Mouse (Mus musculus) megakaryocyte, embryonic 14.5 days (primary cell): ENCODE results near the gene Ppp1r36. TPM values are rescaled to one million over a fixed set of nuclear protein-coding genes. Genes with fewer than 3 reads are reported as not detected.
"Not testable (repeated sequence)": the region's sequence is repeated elsewhere in the genome, so short reads cannot be mapped to it uniquely, and the experiment has no call there.

Experiments used
- H3K27me3 ChIP-seq: replicated peaks from 2 replicates; pipeline ENCODE3; 2012; ENCODE audit warnings: inconsistent platforms
- H3K36me3 ChIP-seq: replicated peaks from 2 replicates; pipeline ENCODE3; 2012; ENCODE audit warnings: low read length, inconsistent platforms, mixed read lengths
- H3K4me1 ChIP-seq: 2 replicates; pipeline ENCODE4 v1.6.1; 2012; ENCODE audit warnings: inconsistent platforms
- H3K4me3 ChIP-seq: replicated peaks from 2 replicates; pipeline ENCODE3; 2012; ENCODE audit warnings: moderate library complexity, mild to moderate bottlenecking, inconsistent platforms
- H3K9me3 ChIP-seq: 2 replicates; pipeline ENCODE4 v1.6.1; 2012; ENCODE audit warnings: inconsistent platforms
- FLI1 ChIP-seq: IDR thresholded peaks from 2 replicates; pipeline ENCODE4 v1.6.1; 2012; ENCODE audit warnings: low read length, inconsistent platforms, mixed read lengths
- GATA1 ChIP-seq: IDR thresholded peaks from 3 replicates; pipeline ENCODE4 v1.6.1; 2012; ENCODE audit warnings: mixed read lengths, low read length, inconsistent platforms, borderline replicate concordance
- polyA plus RNA-seq: library from polyadenylated mRNA; stranded (reverse); fragments of >175 nt; gene quantifications from 2 replicates; pipeline ENCODE4 v1.2.3, GENCODE M21; 2012; ENCODE audit warnings: low replicate concordance; ENCODE audit not compliant: insufficient read depth

Ppp1r36 gene
- polyA plus RNA-seq, 1 experiment = not detected

DNA sequence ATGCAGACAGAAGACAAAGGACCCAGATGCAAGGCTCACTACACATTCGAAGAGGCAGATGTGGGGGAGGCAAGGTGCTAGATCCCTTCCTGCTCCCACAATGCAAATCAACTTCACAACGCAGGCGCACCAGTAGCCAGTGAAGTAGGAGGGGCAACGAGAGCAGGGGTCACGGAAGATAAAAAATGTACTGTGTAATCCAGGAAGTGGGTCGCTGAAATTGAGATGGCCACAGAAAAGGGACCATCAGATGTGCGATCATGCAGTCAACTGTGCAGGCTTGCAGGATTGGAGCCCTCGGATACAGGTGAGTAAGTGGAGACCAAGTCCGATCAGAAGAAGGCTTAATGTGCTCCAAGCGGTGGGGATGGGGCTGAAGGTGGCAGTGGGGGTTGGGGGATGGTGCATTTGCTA is 27.0 kb downstream of the Ppp1r36 start:
- no peak overlapping the region for H3K4me3 ChIP-seq
- H3K9me3 ChIP-seq = no peaks in the 10 kb centered on the region
- TF ChIP-seq FLI1 = no peak
- no peak for TF ChIP-seq GATA1
- H3K27me3 ChIP-seq = peaks cover 15% of the 10 kb centered on the region
- H3K4me1 ChIP-seq = peaks cover 12% of the 10 kb centered on the region
- no peaks in the 10 kb centered on the region for H3K36me3 ChIP-seq

DNA sequence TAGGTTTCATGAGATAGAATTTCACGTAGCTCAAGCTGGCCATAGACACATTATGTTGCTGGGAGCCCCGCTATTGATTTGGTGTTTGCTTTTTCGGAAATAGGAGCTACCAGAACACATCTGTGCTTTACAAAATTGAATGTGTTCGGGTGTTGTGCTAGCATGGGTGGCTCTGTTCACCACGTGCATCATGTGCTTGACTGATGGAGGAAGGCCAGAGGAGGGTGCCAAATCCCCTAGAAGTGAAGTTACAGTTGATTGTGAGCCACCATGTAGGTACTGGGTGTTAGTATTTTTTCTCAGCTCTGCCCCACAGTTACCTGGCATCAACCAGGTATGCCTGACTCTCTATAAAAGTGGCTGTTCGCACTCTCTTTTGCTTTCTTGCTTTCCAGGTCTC is 27.5 kb downstream of the Ppp1r36 start:
- H3K9me3 ChIP-seq = no peaks in the 10 kb centered on the region
- peaks cover 12% of the 10 kb centered on the region for H3K4me1 ChIP-seq
- peaks cover 15% of the 10 kb centered on the region for H3K27me3 ChIP-seq
- no peaks in the 10 kb centered on the region for H3K36me3 ChIP-seq
- no peak for TF ChIP-seq GATA1
- no peak overlapping the region for H3K4me3 ChIP-seq

DNA sequence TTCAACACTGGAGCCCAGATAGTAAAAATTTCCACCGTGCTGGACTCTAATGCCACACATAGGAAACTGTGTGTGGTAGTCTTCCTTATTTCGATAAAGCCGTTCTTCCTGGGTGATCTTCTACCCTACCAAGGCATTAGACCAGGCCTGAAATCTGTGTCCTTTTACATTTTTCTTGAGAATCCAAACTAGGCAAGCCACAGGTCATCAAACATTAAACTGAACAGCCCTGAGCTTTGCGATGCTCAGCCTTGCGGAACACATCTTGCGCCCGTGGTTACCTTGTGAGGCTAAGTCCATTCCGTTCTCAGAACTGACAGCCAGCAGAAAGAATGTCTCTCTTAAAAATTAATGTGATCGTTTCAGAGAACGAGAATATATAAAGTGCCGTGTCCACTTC is 28.9 kb downstream of the Ppp1r36 start:
- peaks cover 17% of the 10 kb centered on the region for H3K27me3 ChIP-seq
- no peak overlapping the region for H3K4me3 ChIP-seq
- peaks cover 12% of the 10 kb centered on the region for H3K4me1 ChIP-seq
- H3K9me3 ChIP-seq = no peaks in the 10 kb centered on the region
- no peaks in the 10 kb centered on the region for H3K36me3 ChIP-seq
- TF ChIP-seq GATA1 (no peak), FLI1 (no peak)

DNA sequence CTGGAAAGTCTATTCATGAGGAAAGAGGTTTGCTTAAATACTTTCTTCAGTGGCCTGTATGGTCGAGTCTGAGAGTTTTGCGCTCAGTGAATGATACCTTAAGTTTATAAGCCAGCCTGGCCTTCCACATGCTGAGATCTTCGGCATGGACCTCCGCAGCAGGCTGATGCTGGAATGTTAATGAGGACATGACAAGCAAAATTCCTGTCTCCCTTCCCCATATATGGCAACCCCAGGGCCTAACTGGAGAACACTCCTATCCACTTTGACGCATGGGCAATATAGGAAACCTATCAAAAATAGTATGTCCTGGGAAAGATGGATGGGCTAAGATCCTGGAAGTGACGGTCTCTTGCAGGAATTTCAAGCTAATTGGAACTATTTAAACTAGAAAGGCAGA is 30.8 kb downstream of the Ppp1r36 start:
- H3K4me3 ChIP-seq = no peak overlapping the region
- H3K9me3 ChIP-seq = no peaks in the 10 kb centered on the region
- H3K36me3 ChIP-seq = no peaks in the 10 kb centered on the region
- peaks cover 9% of the 10 kb centered on the region for H3K4me1 ChIP-seq
- TF ChIP-seq FLI1 = no peak
- no peak for TF ChIP-seq GATA1
- H3K27me3 ChIP-seq = peaks cover 17% of the 10 kb centered on the region

DNA sequence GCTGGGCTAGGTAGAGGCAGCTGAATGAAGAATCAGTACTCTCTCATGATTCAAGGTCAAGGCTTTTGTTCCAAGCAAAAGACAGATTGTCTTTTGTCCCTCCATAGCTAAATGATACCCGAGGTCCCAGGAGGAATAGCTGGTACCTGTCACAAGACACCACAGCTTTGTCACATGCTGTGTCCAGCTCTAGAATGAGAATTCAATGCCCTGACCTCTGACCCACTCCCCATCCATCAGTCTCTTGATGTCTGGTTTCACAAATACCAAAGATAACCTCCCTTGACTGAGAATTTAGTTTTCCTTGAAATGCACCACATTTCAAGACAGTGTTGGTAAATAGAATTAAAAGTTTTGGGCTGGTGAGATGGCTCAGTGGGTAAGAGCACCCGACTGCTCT is 34.9 kb downstream of the Ppp1r36 start:
- H3K4me1 ChIP-seq = peaks cover under 1% of the 10 kb centered on the region; the same call in 1 of the 2 replicates
- peaks cover 11% of the 10 kb centered on the region for H3K27me3 ChIP-seq
- H3K9me3 ChIP-seq = no peaks in the 10 kb centered on the region
- no peak for TF ChIP-seq GATA1
- H3K4me3 ChIP-seq = no peak overlapping the region
- no peaks in the 10 kb centered on the region for H3K36me3 ChIP-seq

DNA sequence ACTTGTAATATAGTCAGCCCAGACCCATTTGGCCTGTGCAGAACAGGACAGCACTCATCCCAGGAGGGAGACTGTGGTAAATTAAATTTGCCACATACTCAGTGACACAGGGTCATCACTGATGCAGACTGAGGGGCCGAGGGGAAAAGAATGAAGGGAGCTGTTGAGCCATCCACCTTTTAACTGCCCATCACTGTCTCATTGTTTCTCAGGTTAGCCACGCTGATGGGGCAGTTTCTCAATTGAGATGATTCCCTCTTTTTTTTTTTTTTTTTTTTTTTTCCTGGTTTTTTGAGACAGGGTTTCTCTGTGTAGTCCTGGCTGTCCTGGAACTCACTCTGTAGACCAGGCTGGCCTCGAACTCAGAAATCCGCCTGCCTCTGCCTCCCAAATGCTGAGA is 41.1 kb downstream of the Ppp1r36 start:
- H3K4me1 ChIP-seq = peaks cover 11% of the 10 kb centered on the region
- not testable (repeated sequence) for H3K9me3 ChIP-seq, H3K4me3 ChIP-seq, H3K36me3 ChIP-seq
- H3K27me3 ChIP-seq = peaks cover 20% of the 10 kb centered on the region

DNA sequence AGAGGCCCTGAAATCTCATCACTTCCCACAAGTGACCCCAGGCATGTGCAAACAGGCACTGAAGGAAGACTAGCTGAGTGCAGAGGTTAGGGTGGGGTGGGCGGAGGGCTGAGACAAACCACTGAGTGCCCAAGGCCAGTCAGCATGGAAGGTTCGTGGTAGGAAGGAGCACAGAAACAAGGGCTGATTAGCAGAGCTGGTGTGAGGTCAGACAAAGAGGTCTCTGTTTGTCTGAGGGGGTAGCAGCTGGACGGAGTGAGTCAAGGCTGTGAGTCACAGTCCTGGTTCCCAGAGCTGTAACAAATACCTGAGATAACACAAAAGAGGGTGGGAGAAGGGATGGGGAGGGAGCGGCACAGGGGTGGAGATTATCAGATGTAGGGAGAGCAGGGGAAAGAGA is 41.7 kb downstream of the Ppp1r36 start:
- no peak overlapping the region for H3K4me3 ChIP-seq
- peaks cover 21% of the 10 kb centered on the region for H3K27me3 ChIP-seq
- peaks cover 16% of the 10 kb centered on the region for H3K4me1 ChIP-seq
- peaks cover 3% of the 10 kb centered on the region; the same call in 1 of the 2 replicates for H3K9me3 ChIP-seq
- H3K36me3 ChIP-seq = no peaks in the 10 kb centered on the region
- TF ChIP-seq FLI1 = no peak
- no peak for TF ChIP-seq GATA1

DNA sequence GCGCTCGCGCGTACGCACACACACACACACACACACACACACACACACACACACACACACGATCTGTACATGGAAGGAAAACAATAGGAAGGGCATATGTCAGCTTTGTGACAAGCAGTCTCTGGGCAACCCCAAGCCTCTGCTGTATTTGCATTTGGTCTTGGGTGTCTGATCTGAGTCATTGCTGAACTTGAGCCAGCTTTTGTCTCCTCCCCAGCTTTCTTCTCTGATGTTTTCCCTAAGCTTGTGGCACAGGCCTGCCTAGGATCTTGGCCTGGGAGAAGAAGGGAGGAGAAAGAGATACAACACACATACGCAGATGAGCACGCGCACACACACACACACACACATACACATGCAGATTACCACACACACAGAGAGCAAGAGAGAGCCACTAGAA is 46.1 kb downstream of the Ppp1r36 start:
- Histone ChIP-seq H3K4me3 (no peak overlapping the region), H3K36me3 (no peaks in the 10 kb centered on the region), H3K27me3 (peaks cover 27% of the 10 kb centered on the region), H3K4me1 (peaks cover 20% of the 10 kb centered on the region), H3K9me3 (peaks cover 3% of the 10 kb centered on the region; the same call in 1 of the 2 replicates)
- no peak for TF ChIP-seq FLI1
- no peak for TF ChIP-seq GATA1

DNA sequence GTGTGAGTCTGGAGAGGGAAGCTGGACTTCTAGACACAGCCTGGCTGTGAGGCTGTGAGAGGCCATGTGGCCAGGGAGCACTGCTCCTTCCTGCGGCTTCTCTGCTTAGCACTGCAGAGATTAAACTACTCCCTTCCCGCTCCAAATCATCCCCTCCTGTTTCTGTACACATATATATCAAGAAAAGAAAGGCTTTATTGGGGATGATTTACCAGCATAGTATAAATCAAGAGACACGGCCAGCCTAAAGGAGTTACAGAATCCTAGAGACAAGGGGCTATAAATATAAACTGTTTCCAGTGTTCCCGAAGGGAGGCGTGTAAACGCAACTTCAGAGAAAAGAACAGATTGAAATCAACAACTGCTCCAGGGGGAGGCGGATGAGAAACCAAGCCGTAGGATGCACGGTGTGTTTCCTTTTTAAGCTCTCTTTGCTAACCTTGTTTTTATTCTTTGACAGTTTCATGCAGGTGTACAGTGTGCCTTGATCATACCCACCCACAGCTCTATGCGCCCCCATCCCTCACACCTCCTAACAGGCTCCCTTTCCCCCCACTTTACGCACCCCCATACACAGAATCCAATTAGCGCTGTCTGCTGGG is 47.4 kb downstream of the Ppp1r36 start:
- TF ChIP-seq FLI1 (no peak), GATA1 (no peak)
- peaks cover 3% of the 10 kb centered on the region; the same call in 1 of the 2 replicates for H3K9me3 ChIP-seq
- no peak overlapping the region for H3K4me3 ChIP-seq

DNA sequence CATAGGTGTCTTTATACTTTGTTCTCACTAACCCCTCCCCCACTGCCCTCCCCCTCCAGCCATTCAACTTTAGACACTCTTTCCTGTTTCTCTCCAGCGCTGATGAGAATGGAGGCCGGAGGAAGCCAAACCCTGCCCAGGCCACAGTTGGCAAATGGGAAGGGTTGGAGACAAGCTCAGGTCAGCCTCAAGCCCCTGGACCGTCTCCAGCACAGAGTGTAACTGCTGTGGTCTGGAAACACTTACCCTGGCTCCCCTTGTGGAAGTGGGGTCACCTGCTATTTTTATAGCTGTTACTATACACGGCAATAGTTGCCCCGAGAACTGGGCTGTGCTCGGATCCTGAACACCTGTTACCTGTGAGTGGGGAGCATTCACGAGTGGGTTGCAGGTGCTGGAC is 49.3 kb downstream of the Ppp1r36 start:
- Histone ChIP-seq H3K27me3 (peaks cover 37% of the 10 kb centered on the region), H3K4me3 (no peak overlapping the region), H3K4me1 (peaks cover 17% of the 10 kb centered on the region), H3K9me3 (peaks cover 5% of the 10 kb centered on the region), H3K36me3 (no peaks in the 10 kb centered on the region)
- no peak for TF ChIP-seq FLI1
- no peak for TF ChIP-seq GATA1

More for the DNA sequence above, 47.4 kb downstream of the Ppp1r36 start:
- peaks cover 33% of the 10 kb centered on the region for H3K27me3 ChIP-seq
- H3K4me1 ChIP-seq = peaks cover 17% of the 10 kb centered on the region
- H3K36me3 ChIP-seq = no peaks in the 10 kb centered on the region

DNA sequence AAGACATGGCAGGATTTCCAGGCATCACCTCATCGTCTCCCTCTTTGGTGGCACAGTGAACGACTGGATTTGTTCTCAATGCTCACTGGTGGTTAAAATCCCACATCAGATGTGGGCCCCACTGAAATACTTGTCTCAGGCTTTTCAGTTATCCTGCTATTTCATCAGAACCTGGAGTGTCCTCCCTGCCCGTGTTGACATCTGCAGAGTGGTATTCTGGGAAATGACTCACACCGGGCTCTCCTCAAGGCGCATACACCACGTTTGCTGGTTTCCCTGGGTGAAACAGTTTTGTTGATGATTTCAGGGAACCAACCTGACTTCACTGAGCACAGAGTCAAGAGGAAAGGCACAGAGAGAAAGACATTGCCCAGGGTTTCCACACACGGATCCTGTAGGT is 49.9 kb downstream of the Ppp1r36 start:
- peaks cover 36% of the 10 kb centered on the region for H3K27me3 ChIP-seq
- H3K9me3 ChIP-seq = peaks cover 5% of the 10 kb centered on the region
- H3K36me3 ChIP-seq = no peaks in the 10 kb centered on the region
- H3K4me3 ChIP-seq = no peak overlapping the region
- TF ChIP-seq FLI1 (no peak), GATA1 (no peak)
- H3K4me1 ChIP-seq = peaks cover 17% of the 10 kb centered on the region
